Mouse (Mus musculus) midbrain, embryonic 16.5 days (tissue): Measurements from ENCODE around the gene Fam173b. TPM values are rescaled to one million over a fixed set of nuclear protein-coding genes. Genes with fewer than 3 reads are reported as not detected.

Source experiments
- ATAC-seq: fragments of 200-750 bp; cut with Nextera tagmentation; 2 replicates; pipeline ENCODE4 v1.8.0; 2017; ENCODE audit warnings: moderate TSS enrichment
- H3K27ac ChIP-seq: fragments of 300-500 bp; sonication (generic); 2 replicates; pipeline ENCODE4 v1.5.1; 2014; ENCODE audit warnings: mild to moderate bottlenecking, low read length, mixed read lengths
- H3K27me3 ChIP-seq: fragments of 300-500 bp; sonication (generic); 2 replicates; pipeline ENCODE4 v1.6.1; 2014; ENCODE audit warnings: low read depth, low read length, mixed read lengths; ENCODE audit not compliant: control insufficient read depth, insufficient read depth
- H3K36me3 ChIP-seq: fragments of 300-500 bp; sonication (generic); 2 replicates; pipeline ENCODE4 v1.6.1; 2014; ENCODE audit warnings: mild to moderate bottlenecking, low read length, moderate library complexity, mixed read lengths; ENCODE audit not compliant: control insufficient read depth, insufficient read depth
- H3K4me1 ChIP-seq: fragments of 300-500 bp; sonication (generic); 2 replicates; pipeline ENCODE4 v1.6.1; 2014; ENCODE audit warnings: mild to moderate bottlenecking, low read length, mixed read lengths; ENCODE audit not compliant: control insufficient read depth, insufficient read depth
- H3K4me2 ChIP-seq: fragments of 300-500 bp; sonication (generic); 2 replicates; pipeline ENCODE4 v1.6.1; 2014; ENCODE audit warnings: mild to moderate bottlenecking, low read length, mixed read lengths
- H3K4me3 ChIP-seq: fragments of 300-500 bp; sonication (generic); 2 replicates; pipeline ENCODE4 v1.5.1; 2014; ENCODE audit warnings: low read depth, mild to moderate bottlenecking, low read length, moderate library complexity, mixed read lengths
- H3K9ac ChIP-seq: fragments of 300-500 bp; sonication (generic); 2 replicates; pipeline ENCODE4 v1.6.1; 2014; ENCODE audit warnings: low read depth, low read length, mixed read lengths
- H3K9me3 ChIP-seq: fragments of 300-500 bp; sonication (generic); replicated peaks from 2 replicates; pipeline ENCODE4 v1.6.1; 2014; ENCODE audit warnings: mild to moderate bottlenecking, low read length, mixed read lengths; ENCODE audit not compliant: control insufficient read depth, poor library complexity, severe bottlenecking
- WGBS: fragments of 180-500 bp; shearing (Covaris S2); extraction: QIAGEN DNeasy Blood & Tissue Kit; methylation state at CpG from one replicate; pipeline ENCODE4 v1.1.7; 2014; 5-methylcytosine and 5-hydroxymethylcytosine counted together
- polyA plus RNA-seq: library from polyadenylated mRNA; unstranded; fragments of >200 nt; fragmentation: Nextera tagmentation; extraction: Ambion mirVana; gene quantifications from 2 replicates; pipeline ENCODE4 v1.2.1, GENCODE M21; 2015

Fam173b gene
- polyA plus RNA-seq, 1 experiment from 2014 or later = 9.3 TPM

DNA sequence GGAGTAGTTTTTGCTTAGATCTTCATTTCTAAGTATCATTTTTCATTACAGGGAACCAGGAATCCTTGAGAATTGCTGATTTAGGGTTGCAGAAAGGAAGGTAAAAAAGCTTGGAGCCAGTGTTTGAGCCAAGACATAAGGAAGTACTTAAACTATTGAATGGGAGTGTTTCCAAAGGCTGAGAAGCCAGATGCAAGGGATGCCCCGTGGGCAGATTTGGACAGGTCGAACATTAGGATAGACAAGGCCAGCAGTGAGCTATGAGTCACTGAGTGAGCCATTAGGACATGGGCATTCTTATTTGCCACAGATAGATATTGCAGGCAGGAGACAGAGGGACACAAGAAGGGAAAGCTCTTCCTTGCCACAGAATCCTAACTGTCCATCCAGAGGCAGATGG is 13.0 kb downstream of the Fam173b start:
- Histone ChIP-seq H3K27ac (no peak overlapping the region), H3K9me3 (no peaks in the 10 kb centered on the region), H3K4me2 (no peak overlapping the region), H3K27me3 (no peaks in the 10 kb centered on the region), H3K4me3 (no peak overlapping the region), H3K9ac (no peak overlapping the region), H3K4me1 (no peaks in the 10 kb centered on the region), H3K36me3 (0 out of 2 replicates have a peak, but pooled peaks cover 3% of the 10 kb centered on the region)
- ATAC-seq = no peak
- WGBS = 93% methylated on average over 2 of the region's 2 CpGs

- 92% methylated on average over 9 of the region's 9 CpGs for WGBS
- H3K36me3 ChIP-seq = 0 out of 2 replicates have a peak, but pooled peaks cover 3% of the 10 kb centered on the region
- H3K9ac ChIP-seq = no peak overlapping the region
- H3K4me1 ChIP-seq = no peaks in the 10 kb centered on the region
- H3K4me3 ChIP-seq = no peak overlapping the region
- no peaks in the 10 kb centered on the region for H3K27me3 ChIP-seq
- ATAC-seq = no peak
- H3K9me3 ChIP-seq = no peaks in the 10 kb centered on the region
- H3K4me2 ChIP-seq = no peak overlapping the region
- H3K27ac ChIP-seq = no peak overlapping the region
These were observed 15.6 kb downstream of the Fam173b start for GRCm38 (mm10) chr15:31617261-31617660.

DNA sequence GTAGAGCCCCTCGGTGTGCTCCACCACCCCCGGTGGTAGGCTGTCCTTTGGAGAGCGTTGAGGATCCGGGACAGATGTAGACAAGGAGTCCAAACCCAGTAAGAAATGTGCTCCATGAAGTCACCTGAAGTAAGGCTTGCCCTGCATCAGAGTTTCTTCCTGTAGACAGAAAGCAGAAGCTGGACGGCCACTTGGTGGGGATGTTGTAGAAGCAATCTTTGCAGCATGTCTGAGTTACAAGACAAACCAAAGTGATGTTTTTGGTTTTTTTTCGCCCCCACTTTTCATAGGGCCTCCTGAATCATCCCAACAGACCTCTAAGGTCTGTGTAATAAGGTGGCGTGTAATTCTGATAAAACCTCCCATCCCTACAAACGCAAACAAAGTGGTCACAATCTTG is 17.9 kb downstream of the Fam173b start:
- WGBS = 97% methylated on average over 8 of the region's 8 CpGs
- Histone ChIP-seq H3K36me3 (0 out of 2 replicates have a peak, but pooled peaks cover 3% of the 10 kb centered on the region), H3K9me3 (no peaks in the 10 kb centered on the region), H3K4me2 (no peak overlapping the region), H3K4me1 (no peaks in the 10 kb centered on the region), H3K27ac (no peak overlapping the region), H3K9ac (no peak overlapping the region), H3K27me3 (no peaks in the 10 kb centered on the region), H3K4me3 (no peak overlapping the region)
- ATAC-seq = no peak

GRCm38 (mm10) chr15:31627277-31628154 is 25.9 kb downstream of the Fam173b start:
- H3K4me2 ChIP-seq = no peak overlapping the region
- 0 out of 2 replicates have a peak overlapping the region, but pooled peaks have one; percentile 53 for H3K27ac ChIP-seq
- H3K9me3 ChIP-seq = no peaks in the 10 kb centered on the region
- H3K4me3 ChIP-seq = no peak overlapping the region
- ATAC-seq = no peak
- no peak overlapping the region for H3K9ac ChIP-seq
- no peaks in the 10 kb centered on the region for H3K27me3 ChIP-seq
- no peaks in the 10 kb centered on the region for H3K36me3 ChIP-seq
- peaks cover 4% of the 10 kb centered on the region for H3K4me1 ChIP-seq
- 53% methylated on average over 12 of the region's 12 CpGs for WGBS

DNA sequence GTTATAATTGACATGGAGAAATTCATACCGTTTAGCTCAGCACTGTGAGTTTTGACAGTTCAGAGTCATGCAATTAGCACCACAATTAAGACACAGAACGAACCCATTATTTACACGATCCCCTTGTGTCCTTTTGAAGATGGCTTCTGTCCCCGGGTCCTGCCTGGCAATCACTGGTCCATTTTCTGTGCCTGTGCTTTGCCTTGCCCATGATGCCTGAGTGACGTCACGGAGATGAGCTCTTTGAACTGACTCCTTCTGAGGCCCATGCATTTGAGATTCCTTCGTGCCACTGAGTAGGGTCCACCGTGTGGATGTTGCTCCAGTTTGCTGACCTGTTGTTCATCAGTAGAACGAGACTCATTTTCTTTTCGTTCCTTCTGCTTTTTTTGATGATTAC is 26.5 kb downstream of the Fam173b start:
- no peak for ATAC-seq
- Histone ChIP-seq H3K4me1 (peaks cover 4% of the 10 kb centered on the region), H3K27me3 (no peaks in the 10 kb centered on the region), H3K36me3 (no peaks in the 10 kb centered on the region), H3K9ac (no peak overlapping the region), H3K27ac (no peak overlapping the region), H3K4me2 (no peak overlapping the region), H3K4me3 (no peak overlapping the region), H3K9me3 (no peaks in the 10 kb centered on the region)
- 64% methylated on average over 10 of the region's 10 CpGs for WGBS

DNA sequence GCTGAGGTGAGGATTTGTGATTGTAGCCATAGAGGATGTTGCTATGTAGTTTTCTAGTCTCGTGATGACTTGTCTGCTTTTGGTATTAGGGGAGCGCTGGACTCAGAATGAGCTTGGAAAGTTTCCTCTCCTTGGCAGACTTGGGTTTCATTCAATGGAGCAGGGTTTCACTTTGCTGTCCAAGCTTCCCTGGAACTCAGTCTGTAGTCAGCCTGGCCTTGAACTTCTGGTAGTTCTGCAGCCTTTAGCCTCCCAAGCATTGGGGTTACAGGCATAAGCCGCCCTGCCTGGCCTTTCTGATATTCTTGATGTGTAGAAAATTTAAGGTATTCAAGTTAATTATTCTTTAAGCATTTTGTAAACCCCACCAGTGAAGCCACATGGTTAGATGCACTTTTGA is 27.9 kb downstream of the Fam173b start:
- no peak overlapping the region for H3K4me2 ChIP-seq
- no peaks in the 10 kb centered on the region for H3K9me3 ChIP-seq
- no peak overlapping the region for H3K4me3 ChIP-seq
- no peak overlapping the region for H3K27ac ChIP-seq
- WGBS = 88% methylated on average over 3 of the region's 3 CpGs
- H3K9ac ChIP-seq = no peak overlapping the region
- no peaks in the 10 kb centered on the region for H3K27me3 ChIP-seq
- H3K4me1 ChIP-seq = peaks cover 4% of the 10 kb centered on the region
- no peaks in the 10 kb centered on the region for H3K36me3 ChIP-seq
- ATAC-seq = no peak

- WGBS = 69% methylated on average over 12 of the region's 12 CpGs
- no peak overlapping the region for H3K27ac ChIP-seq
- ATAC-seq = peak; percentile 43; the same call in 1 of the 2 replicates
These were observed 29.8 kb downstream of the Fam173b start for GRCm38 (mm10) chr15:31631396-31631858.

GRCm38 (mm10) chr15:31632478-31632877 is 30.8 kb downstream of the Fam173b start:
- H3K9ac ChIP-seq = no peak overlapping the region
- 92% methylated on average over 4 of the region's 4 CpGs for WGBS
- H3K9me3 ChIP-seq = no peaks in the 10 kb centered on the region
- no peak for ATAC-seq
- H3K27ac ChIP-seq = no peak overlapping the region
- no peak overlapping the region for H3K4me2 ChIP-seq
- no peak overlapping the region for H3K4me3 ChIP-seq
- H3K4me1 ChIP-seq = peaks cover 4% of the 10 kb centered on the region
- no peaks in the 10 kb centered on the region for H3K27me3 ChIP-seq
- H3K36me3 ChIP-seq = no peaks in the 10 kb centered on the region

More at GRCm38 (mm10) chr15:31631396-31631858, 29.8 kb downstream of the Fam173b start:
- no peaks in the 10 kb centered on the region for H3K27me3 ChIP-seq
- no peak overlapping the region for H3K4me3 ChIP-seq
- H3K9ac ChIP-seq = no peak overlapping the region
- no peaks in the 10 kb centered on the region for H3K9me3 ChIP-seq
- H3K4me2 ChIP-seq = no peak overlapping the region
- peaks cover 4% of the 10 kb centered on the region for H3K4me1 ChIP-seq
- H3K36me3 ChIP-seq = no peaks in the 10 kb centered on the region

DNA sequence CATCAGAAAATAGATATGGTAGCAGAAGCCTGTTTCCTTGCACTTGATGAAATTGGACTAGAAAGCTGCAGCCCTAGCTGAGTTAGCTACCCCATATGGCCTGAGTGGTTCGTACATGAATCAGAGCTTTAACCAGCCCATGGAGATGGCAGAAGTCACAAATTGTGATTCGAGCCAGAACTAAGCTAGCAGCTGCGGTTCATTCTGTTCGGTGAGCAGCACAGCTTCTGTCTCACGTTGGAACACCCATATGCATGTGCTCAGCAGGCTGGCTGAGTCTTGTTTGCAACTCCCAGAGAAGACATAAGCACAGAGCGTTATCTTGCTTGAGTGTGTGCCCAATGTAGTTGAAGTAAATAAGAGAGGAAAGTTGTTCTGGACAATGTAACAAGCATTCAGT is 32.9 kb downstream of the Fam173b start:
- Histone ChIP-seq H3K9ac (no peak overlapping the region), H3K9me3 (no peaks in the 10 kb centered on the region), H3K27ac (no peak overlapping the region), H3K4me3 (no peak overlapping the region), H3K36me3 (no peaks in the 10 kb centered on the region), H3K27me3 (no peaks in the 10 kb centered on the region), H3K4me2 (no peak overlapping the region), H3K4me1 (no peaks in the 10 kb centered on the region)
- 88% methylated on average over 6 of the region's 6 CpGs for WGBS
- no peak for ATAC-seq
